Mouse (Mus musculus) thymus, adult 2 months (tissue): Measurements from ENCODE around the gene Slc12a8.

ENCODE experiments used
- CTCF ChIP-seq: fragments of 200-500 bp; IDR thresholded peaks from 2 replicates; pipeline ENCODE4 v1.5.1; 2012; ENCODE audit warnings: mild to moderate bottlenecking, control low read depth, low read length, moderate library complexity, borderline replicate concordance; ENCODE audit not compliant: control insufficient read depth, poor library complexity, insufficient read depth; ENCODE audit errors: extremely low read depth
- POLR2A ChIP-seq: fragments of 200-500 bp; IDR thresholded peaks from 2 replicates; pipeline ENCODE4 v1.6.1; 2012; ENCODE audit warnings: mild to moderate bottlenecking, low read length, control low read depth, moderate library complexity; ENCODE audit not compliant: control insufficient read depth, poor library complexity, insufficient read depth; ENCODE audit errors: extremely low read depth

- TF ChIP-seq CTCF (no peak), POLR2A (no peak)
Observed at GRCm38 (mm10) chr16:33686056-33686455, 168.9 kb downstream of the Slc12a8 start.
